Mouse (Mus musculus) urinary bladder, postnatal 25 days (tissue): Measurements from ENCODE around the gene Krtap8-1.

Experiments used
- DNase-seq: peaks from one replicate; pipeline ENCODE4 v3.0.0; 2022; ENCODE audit warnings: low spot score

Gene Krtap8-1

GRCm38 (mm10) chr16:89487852-89488251, at the start of gene Krtap8-1:
Krtap8-1 (minus strand) TSS chr16:89487952.
- DNase-seq = no peak

GRCm38 (mm10) chr16:89537349-89537748, 49.6 kb upstream of the Krtap8-1 start:
- DNase-seq = no peak

GRCm38 (mm10) chr16:89530547-89530946, 42.8 kb upstream of the Krtap8-1 start:
- DNase-seq = no peak

GRCm38 (mm10) chr16:89529846-89530245, 42.1 kb upstream of the Krtap8-1 start:
- DNase-seq = no peak

GRCm38 (mm10) chr16:89528380-89528779, 40.6 kb upstream of the Krtap8-1 start:
- DNase-seq = no peak

GRCm38 (mm10) chr16:89520996-89521395, 33.2 kb upstream of the Krtap8-1 start:
- DNase-seq = no peak

- no peak for DNase-seq
These were observed 32.8 kb upstream of the Krtap8-1 start for GRCm38 (mm10) chr16:89520555-89520954.

GRCm38 (mm10) chr16:89520091-89520490, 32.3 kb upstream of the Krtap8-1 start:
- DNase-seq = no peak

GRCm38 (mm10) chr16:89517635-89518034, 29.9 kb upstream of the Krtap8-1 start:
- DNase-seq = peak; percentile 31

- DNase-seq = no peak
These were observed 25.7 kb upstream of the Krtap8-1 start for GRCm38 (mm10) chr16:89513431-89513830.

GRCm38 (mm10) chr16:89508223-89508622, 20.5 kb upstream of the Krtap8-1 start, which contains the start of gene Krtap7-1:
Krtap7-1 (minus strand) TSS chr16:89508323.
- DNase-seq = no peak

- no peak for DNase-seq
These were observed 15.8 kb upstream of the Krtap8-1 start for GRCm38 (mm10) chr16:89503571-89503970.

GRCm38 (mm10) chr16:89501870-89502269, 14.1 kb upstream of the Krtap8-1 start:
- no peak for DNase-seq

- DNase-seq = no peak
These were observed 9.2 kb upstream of the Krtap8-1 start for GRCm38 (mm10) chr16:89497002-89497401.

- DNase-seq = no peak
These were observed 7.8 kb upstream of the Krtap8-1 start for GRCm38 (mm10) chr16:89495394-89496153.

GRCm38 (mm10) chr16:89477679-89478314, 10.0 kb downstream of the Krtap8-1 start:
- DNase-seq = no peak

- DNase-seq = no peak
These were observed 26.6 kb downstream of the Krtap8-1 start for GRCm38 (mm10) chr16:89461189-89461588.
